Mouse (Mus musculus) heart, postnatal 0 days (tissue): ENCODE data around the gene Carmil2. TPM values are rescaled to one million over a fixed set of nuclear protein-coding genes. Genes with fewer than 3 reads are reported as not detected.

Experiments
- ATAC-seq: fragments of 200-750 bp; cut with Nextera tagmentation; 2 replicates; pipeline ENCODE4 v1.8.0; 2017; ENCODE audit warnings: low read depth, moderate number of reproducible peaks, moderate library complexity; ENCODE audit not compliant: insufficient read depth
- DNase-seq: peaks from one replicate; pipeline ENCODE4 v3.0.0-alpha.2; 2016; ENCODE audit warnings: low spot score
- H3K27ac ChIP-seq: fragments of 300-500 bp; sonication (generic); 2 replicates; pipeline ENCODE4 v1.5.1; 2014; ENCODE audit warnings: low read depth, mild to moderate bottlenecking
- H3K27me3 ChIP-seq: fragments of 300-500 bp; sonication (generic); 2 replicates; pipeline ENCODE4 v1.6.1; 2014; ENCODE audit warnings: low read length, mixed read lengths; ENCODE audit not compliant: control insufficient read depth, insufficient read depth
- H3K36me3 ChIP-seq: fragments of 300-500 bp; sonication (generic); replicated peaks from 2 replicates; pipeline ENCODE4 v1.6.1; 2014; ENCODE audit warnings: low read length, mixed read lengths; ENCODE audit not compliant: control insufficient read depth, insufficient read depth
- H3K4me1 ChIP-seq: fragments of 300-500 bp; sonication (generic); 2 replicates; pipeline ENCODE4 v1.6.1; 2014; ENCODE audit warnings: antibody characterized with exemption; ENCODE audit not compliant: control insufficient read depth, insufficient read depth
- H3K4me2 ChIP-seq: fragments of 300-500 bp; sonication (generic); 2 replicates; pipeline ENCODE4 v1.6.1; 2014; ENCODE audit warnings: low read depth, mild to moderate bottlenecking, low read length, moderate library complexity
- H3K4me3 ChIP-seq: fragments of 300-500 bp; sonication (generic); 2 replicates; pipeline ENCODE4 v1.5.1; 2014; ENCODE audit warnings: low read depth, low read length
- H3K9ac ChIP-seq: fragments of 300-500 bp; sonication (generic); replicated peaks from 2 replicates; pipeline ENCODE4 v1.6.1; 2014; ENCODE audit warnings: low read depth, low read length, mixed read lengths
- H3K9me3 ChIP-seq: fragments of 300-500 bp; sonication (generic); replicated peaks from 2 replicates; pipeline ENCODE4 v1.6.1; 2016; ENCODE audit warnings: low read length; ENCODE audit not compliant: control insufficient read depth
- CTCF ChIP-seq: IDR thresholded peaks from 2 replicates; pipeline ENCODE4 v1.5.1; 2016; ENCODE audit warnings: antibody characterized with exemption, control low read depth, low read depth
- EP300 ChIP-seq: IDR thresholded peaks from 2 replicates; pipeline ENCODE4 v1.6.1; 2016; ENCODE audit warnings: antibody characterized with exemption, low read depth
- WGBS: fragments of 180-500 bp; shearing (Covaris S2); extraction: QIAGEN DNeasy Blood & Tissue Kit; methylation state at CpG from one replicate; pipeline ENCODE4 v1.1.7; 2014; 5-methylcytosine and 5-hydroxymethylcytosine counted together
- polyA plus RNA-seq: library from polyadenylated mRNA; unstranded; fragments of >200 nt; fragmentation: Nextera tagmentation; extraction: Ambion mirVana; gene quantifications from 2 replicates; pipeline ENCODE4 v1.2.1, GENCODE M21; 2015
- total RNA-seq: library from RNA; depleted of rRNA; stranded (reverse); fragments of >200 nt; gene quantifications from 2 replicates; pipeline ENCODE4 v1.2.3, GENCODE M21; 2014; ENCODE audit warnings: low replicate concordance; rRNA removed

Carmil2 gene
- total RNA-seq (1.3 and 1.4 TPM in 2 replicates), polyA plus RNA-seq (0.05 and 0.10 TPM in 2 replicates)

DNA sequence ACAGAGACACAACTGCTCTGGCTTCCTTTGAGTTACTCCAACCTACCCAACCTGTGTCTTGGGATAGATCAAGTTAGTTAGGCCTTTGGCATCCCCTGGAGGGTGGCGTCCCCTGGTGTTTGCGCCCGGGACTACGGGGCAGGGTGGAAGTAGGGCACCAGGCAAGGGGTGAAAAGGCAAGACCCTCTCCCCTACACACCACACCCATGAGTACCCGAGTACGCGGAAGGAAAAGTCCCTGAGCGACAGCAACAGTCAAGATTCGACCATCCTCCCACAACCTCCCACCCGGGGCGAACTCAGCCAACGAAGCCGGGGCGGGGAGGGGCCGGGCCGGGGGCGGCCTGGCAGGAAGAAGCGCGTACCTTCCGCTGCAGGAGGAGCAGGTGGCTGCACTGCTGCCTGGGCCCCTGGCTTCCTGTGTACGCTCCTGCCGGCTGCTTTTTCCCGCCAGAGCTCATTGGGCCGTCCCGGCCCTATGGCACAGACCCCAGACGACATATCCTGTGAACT lies at the start of gene Carmil2:
Gene Carmil2 (plus strand): TSS at position 479 of the 513 bp plus-strand sequence.
- ATAC-seq (peak; percentile 71), DNase-seq (no peak)
- TF ChIP-seq EP300 = no peak
- peak; percentile 65 for TF ChIP-seq CTCF
- H3K9me3 ChIP-seq = no peaks in the 10 kb centered on the region
- 0 out of 2 replicates have a peak, but pooled peaks cover 5% of the 10 kb centered on the region for H3K27me3 ChIP-seq
- H3K4me3 ChIP-seq = peak within 1 kb of the TSS; percentile 22
- no peaks in the 10 kb centered on the region for H3K4me1 ChIP-seq
- peak within 1 kb of the TSS; percentile 43 for H3K4me2 ChIP-seq
- H3K9ac ChIP-seq = no peak within 1 kb of the TSS; the same call in 1 of the 2 replicates
- peaks cover 35% of the 10 kb centered on the region for H3K36me3 ChIP-seq
- WGBS = 10% methylated on average over 26 of the region's 26 CpGs
- peak within 1 kb of the TSS; percentile 22; the same call in 1 of the 2 replicates for H3K27ac ChIP-seq

DNA sequence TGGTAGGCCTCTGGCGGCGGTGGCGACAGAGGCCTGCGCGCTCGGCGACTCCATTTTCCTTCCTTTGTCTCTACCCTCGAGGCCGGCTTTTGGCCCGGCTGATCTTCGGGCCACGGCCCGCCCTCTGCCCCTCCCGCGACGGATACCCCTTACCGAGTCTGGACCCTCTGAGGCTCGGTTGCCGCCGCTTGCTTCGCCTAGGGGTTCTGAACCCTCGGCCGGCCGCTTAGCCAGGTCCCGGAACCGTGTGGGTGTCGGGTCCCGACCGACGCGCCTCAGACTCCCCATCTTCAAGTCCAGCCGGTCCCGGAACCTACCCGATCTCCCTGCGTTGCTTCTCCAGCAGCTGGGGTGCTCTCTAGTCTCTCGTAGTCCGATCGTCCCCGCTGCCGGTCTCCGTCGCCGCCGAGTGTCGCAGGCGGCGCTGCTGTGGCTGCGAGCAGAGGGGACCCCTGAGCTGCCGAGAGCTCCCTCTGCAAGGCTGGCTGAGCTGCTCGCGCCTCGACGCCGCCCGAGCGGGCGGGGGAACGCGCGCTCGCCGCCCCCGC lies 49.0 kb upstream of the Carmil2 start, which contains the start of gene Agrp:
Gene Agrp (minus strand): TSS at position 431 of the 548 bp plus-strand sequence.
- under 1% methylated on average over 59 of the region's 63 CpGs for WGBS
- Histone ChIP-seq H3K4me2 (peak within 1 kb of the TSS; percentile 71), H3K9me3 (no peaks in the 10 kb centered on the region), H3K4me1 (peaks cover 22% of the 10 kb centered on the region), H3K27me3 (no peaks in the 10 kb centered on the region), H3K27ac (peak within 1 kb of the TSS; percentile 98), H3K36me3 (no peaks in the 10 kb centered on the region), H3K4me3 (peak within 1 kb of the TSS; percentile 83), H3K9ac (peak within 1 kb of the TSS; percentile 97)
- DNase-seq = peak; percentile 54
- TF ChIP-seq CTCF (peak; percentile 18; the same call in 1 of the 2 replicates), EP300 (no peak)
- ATAC-seq = peak; percentile 25

DNA sequence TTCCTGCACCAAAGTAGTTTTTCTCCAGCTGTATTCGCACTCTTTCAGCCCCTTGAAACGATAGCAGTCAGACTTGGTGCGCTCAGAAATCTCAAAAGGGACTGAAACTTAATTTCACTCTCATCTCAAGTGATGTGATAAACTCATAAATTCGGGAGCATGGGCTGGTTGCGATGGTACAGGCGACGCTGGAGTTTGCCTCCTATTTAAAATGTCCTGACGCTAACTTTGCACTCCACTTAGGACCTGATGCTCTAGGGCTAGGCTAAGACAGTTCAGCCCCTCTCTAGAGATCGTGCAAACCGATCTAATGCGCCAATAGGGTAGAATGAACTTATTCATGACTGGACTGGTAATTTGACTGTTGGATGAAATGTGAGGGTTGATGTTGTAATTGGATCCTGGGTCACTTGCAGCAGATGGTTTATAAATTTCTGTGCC lies 48.5 kb upstream of the Carmil2 start:
- peak overlapping the region; percentile 98 for H3K27ac ChIP-seq
- no peaks in the 10 kb centered on the region for H3K9me3 ChIP-seq
- H3K4me1 ChIP-seq = peaks cover 22% of the 10 kb centered on the region
- no peaks in the 10 kb centered on the region for H3K27me3 ChIP-seq
- 0% methylated on average over 11 of the region's 11 CpGs for WGBS
- peak overlapping the region; percentile 71 for H3K4me2 ChIP-seq
- no peaks in the 10 kb centered on the region for H3K36me3 ChIP-seq
- ATAC-seq (no peak), DNase-seq (peak; percentile 30)
- H3K9ac ChIP-seq = peak overlapping the region; percentile 97
- no peak for TF ChIP-seq CTCF
- TF ChIP-seq EP300 = no peak
- peak overlapping the region; percentile 83 for H3K4me3 ChIP-seq

DNA sequence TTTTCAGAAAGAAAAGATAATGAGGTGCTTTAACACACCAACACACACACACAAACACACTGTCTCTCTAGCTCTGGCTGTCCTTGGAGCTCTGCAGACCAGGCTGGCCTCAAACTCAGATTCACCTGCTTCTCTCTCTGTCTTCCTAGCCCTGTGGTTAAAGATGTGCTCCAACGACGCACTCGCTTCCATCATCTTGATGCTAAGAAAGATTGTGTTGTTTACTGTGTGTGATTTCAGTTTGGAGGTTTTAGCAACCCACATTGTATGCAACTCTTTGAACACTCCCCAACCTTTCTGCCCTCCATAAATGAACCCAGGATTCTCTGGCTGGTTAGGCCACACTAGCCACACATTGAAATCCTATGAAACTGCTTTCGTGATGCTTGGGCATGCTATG lies 47.6 kb upstream of the Carmil2 start:
- TF ChIP-seq EP300 (no peak), CTCF (no peak)
- WGBS = 82% methylated on average over 4 of the region's 4 CpGs
- Histone ChIP-seq H3K9ac (peak overlapping the region; percentile 97; the same call in 1 of the 2 replicates), H3K36me3 (peaks cover 2% of the 10 kb centered on the region; the same call in 1 of the 2 replicates), H3K9me3 (no peaks in the 10 kb centered on the region), H3K4me3 (no peak overlapping the region), H3K4me1 (peaks cover 22% of the 10 kb centered on the region), H3K4me2 (peak overlapping the region; percentile 71), H3K27ac (peak overlapping the region; percentile 25; the same call in 1 of the 2 replicates), H3K27me3 (no peaks in the 10 kb centered on the region)
- ATAC-seq (no peak), DNase-seq (no peak)

DNA sequence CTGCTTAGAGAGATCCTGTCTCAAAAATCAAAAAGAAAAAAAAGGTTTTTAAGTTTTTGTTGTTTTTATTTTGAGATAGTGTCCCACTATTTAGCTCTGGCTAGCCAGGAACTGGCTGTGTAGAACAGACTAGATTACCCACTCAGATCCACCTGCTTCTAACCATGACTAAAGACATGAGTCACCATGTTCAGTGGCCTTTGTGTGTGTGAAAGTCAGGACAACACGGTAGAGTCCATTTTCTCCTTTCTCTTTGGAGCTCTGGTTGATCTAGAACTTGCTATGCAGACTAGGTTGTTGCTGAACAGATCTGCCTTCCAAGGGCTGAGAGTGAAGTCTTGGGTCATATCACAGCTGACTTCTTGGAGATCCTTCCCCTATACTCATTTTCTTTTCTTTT lies 46.2 kb upstream of the Carmil2 start:
- Histone ChIP-seq H3K4me3 (no peak overlapping the region), H3K36me3 (peaks cover 12% of the 10 kb centered on the region), H3K4me1 (peaks cover 22% of the 10 kb centered on the region), H3K9me3 (no peaks in the 10 kb centered on the region), H3K4me2 (no peak overlapping the region), H3K27me3 (no peaks in the 10 kb centered on the region), H3K27ac (no peak overlapping the region), H3K9ac (no peak overlapping the region)
- ATAC-seq (no peak), DNase-seq (no peak)
- 66% methylated on average over 1 of the region's 1 CpGs for whole genome bisulfite sequencing
- TF ChIP-seq CTCF (no peak), EP300 (no peak)
